Mouse (Mus musculus) thymus, adult 18-20 months (tissue): Measurements from ENCODE around the gene Exoc4.

Experiments
- DNase-seq, 2 experiments: peaks; one replicate each; pipeline ENCODE4 v3.0.0; 2022; ENCODE audit warnings: mixed read lengths in 2 of 2

Gene Exoc4

DNA sequence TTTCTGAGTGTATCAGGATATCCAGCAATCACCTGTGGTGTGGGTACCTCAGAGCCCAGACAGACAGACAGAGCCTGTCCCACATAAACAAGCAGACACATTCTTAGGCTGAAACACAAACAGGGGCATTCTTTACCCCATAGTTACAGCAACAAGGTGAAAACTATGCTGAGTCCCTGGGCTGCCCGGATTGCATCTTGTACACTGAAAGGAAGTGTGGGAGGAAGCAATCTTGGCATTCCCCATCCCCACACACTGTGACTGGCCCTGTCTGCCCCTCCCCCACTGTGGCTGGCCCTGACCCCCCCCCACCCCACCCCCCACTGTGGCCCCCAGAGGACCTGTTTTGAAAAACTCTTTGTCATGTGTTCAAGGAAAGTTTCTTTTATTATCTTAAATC, 623.3 kb downstream of the Exoc4 start:
- no peak for DNase-seq

DNA sequence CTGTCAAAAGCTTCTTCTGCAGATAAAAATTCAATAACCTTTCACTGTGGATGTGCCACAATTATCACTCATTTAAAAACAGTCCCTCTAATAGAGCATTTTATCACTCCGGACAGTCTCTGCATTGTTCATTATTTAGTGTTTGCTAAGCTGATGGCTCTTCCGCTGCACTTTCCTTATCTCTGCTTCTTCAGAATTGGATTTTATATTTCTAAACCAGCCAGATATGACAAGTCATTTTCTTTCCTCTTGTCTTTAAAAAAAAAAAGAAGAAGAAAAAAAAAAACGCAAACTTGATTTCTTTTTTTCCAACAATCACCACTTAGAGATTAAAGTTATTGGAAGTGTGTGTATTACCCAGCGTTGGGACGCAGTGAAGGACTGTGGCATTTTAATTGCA, 624.1 kb downstream of the Exoc4 start:
- no peak for DNase-seq

DNA sequence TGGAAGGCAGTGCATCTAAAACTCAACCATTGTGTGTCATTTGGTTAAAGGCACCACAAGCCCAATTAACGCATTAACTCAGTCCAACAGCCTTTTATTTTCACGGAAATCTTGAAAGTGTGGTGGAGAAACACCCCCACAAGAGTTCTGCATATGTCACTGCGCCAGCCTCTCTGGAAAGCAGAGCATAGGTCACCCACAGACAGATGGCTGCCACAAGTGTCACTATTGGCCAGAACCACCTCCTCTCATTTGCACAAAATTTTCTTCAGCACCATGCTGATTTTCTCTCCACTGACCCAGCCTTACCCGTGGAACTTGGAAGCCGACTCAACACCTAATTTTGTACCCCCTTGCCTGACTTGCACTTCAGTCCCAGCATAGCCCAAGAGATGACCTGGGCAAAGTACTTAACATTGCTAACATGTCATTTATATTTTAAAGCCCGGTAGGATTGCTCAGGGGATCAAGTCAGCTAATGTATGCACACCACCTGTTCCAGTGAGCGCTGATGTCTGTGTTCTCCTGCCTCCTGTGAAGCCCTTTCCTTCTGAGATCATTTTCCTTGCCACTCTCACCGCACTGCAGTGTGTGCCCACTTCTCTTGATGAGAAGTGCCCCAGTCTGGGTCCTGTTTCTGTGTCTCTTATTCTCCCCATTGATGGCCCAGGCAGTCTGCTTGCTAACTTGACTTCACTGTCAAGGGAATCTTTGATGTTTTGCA, 625.6 kb downstream of the Exoc4 start:
- no peak for DNase-seq

DNA sequence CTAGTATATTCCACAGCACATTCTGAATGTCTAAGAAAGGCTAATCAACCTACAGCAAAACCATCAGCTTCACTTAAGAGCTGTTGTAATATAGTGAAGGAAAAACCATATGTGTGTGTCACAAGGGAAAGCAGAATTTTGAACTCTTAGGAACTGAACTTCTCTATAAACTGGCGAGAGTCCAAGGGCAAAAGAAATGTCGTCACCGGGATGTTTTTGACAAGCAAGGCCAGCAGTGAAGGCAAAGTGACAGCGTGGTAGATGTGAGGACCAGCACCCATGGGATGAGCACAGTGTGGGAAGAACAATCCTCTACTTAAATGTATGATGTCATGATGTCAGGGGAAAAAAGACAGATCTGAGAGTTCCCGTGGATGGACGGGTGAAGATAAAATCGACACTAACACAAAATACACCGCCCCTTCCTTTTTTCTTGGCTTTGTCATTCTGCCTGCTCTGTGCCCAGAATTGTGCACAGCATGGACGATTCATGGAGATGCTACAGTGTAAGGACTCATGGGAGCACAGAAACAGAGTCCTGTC, 635.3 kb downstream of the Exoc4 start:
- DNase-seq = no peak

DNA sequence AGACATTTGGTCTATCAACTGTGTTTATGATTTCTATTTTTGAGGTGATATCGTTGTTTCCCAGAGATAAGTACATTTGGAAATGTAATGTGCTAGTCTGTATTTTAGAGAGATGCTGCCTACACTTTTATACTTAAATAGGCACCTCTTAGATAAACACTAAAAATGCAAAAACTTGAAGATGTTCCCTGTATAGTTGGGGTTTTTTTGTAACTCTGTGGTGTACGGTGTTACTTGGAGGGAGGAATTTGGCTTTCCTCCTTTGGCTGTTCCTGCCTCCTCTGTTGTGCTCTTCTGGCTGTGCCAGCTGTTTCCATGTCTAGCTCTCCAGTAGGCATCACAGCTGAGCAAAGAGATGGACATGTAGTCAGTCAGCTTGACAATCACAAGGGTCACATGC, 638.1 kb downstream of the Exoc4 start:
- DNase-seq = no peak

DNA sequence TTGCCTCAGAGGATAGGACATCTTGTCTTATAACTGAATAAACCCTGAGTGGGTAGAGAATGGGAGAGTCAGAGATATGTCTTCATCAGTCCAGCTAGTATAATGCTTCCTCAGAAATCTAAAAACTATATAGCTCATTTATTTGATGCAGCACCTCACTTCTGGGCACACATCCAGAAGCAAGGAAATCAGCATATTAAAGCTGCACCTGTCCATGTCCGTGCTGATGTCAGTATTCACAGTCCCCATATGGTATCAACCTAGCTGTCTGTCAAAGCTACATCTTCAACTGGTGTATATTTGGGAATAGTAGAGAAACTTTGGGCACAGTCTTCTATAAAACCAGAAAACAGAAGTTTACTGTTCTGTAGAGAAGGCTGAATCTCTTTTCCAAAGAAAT, 642.0 kb downstream of the Exoc4 start:
- DNase-seq = no peak

DNA sequence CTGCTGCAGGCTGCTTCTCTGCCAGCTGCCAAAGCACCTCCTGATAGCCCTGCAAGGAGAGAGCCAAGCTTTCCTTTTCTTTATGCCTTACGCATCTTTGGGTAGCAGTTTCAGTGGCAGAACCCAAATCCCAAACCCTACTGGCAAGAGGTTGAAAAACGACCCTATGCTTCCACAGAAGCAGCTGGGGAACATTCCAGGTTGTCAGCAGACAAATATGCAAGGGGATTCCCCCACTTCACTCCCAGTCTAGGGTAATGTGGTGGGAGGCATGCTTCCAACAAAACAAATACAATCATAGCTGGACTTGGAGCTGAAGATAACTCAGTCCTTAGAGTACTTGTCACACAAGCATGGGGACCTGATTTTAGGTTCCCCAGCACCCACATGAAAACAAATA, 643.3 kb downstream of the Exoc4 start:
- no peak for DNase-seq

DNA sequence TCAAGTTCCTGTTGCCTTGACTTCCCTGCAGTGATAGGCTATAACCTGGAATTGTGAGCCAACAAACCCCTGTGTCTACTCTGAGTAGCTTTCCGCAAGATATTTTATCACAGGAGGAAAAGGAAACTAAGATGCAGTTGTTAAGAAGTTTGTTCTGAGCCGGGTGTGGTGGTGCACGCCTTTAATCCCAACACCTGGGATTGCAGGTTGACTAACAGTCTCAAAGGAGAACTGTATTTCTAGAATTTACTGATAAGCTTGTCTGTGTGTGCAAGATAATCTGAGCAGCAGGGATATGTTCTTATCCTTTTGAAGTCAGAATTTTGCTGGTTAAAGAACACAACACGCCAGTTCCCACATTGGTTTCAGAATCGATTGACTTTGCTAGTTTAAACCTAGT, 651.1 kb downstream of the Exoc4 start:
- no peak for DNase-seq

DNA sequence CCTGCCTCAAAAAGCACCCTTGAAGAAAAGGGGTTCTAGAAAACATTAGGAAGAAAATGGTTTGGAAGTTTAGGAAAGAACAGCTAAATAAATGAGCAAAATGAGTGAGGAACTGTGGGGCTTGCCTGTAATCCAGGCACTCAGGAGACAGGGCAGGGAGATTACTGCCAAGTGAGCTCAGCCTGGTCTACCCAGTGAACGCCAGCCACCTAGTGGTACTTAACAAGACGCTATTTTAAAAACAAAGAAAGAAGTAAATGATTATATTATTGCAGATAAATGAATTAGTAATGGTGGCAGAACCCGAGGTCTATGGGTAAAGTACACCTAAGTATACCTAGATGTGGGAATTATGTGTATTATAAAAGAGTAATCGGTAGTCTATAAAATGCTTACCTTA, 651.7 kb downstream of the Exoc4 start:
- no peak for DNase-seq

DNA sequence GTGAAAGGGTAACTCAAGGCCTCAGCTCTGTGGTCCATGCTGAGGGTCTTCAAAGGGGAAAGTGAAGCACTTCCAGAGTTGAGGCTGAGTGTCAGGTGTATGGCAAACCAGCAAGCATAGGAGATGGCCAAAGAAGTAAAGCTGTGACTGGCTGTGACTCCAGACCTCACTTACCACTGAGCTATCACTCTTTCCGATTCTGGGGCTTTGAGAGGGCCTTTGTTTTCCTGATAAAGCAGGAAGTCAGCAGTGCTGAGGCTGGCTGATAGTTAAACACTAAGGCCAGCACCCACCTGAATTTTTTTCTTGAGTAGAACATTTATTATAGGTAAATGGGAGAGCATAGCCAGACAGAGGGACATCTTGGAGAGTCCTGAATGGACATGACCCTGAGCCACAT, 656.2 kb downstream of the Exoc4 start:
- DNase-seq = no peak

DNA sequence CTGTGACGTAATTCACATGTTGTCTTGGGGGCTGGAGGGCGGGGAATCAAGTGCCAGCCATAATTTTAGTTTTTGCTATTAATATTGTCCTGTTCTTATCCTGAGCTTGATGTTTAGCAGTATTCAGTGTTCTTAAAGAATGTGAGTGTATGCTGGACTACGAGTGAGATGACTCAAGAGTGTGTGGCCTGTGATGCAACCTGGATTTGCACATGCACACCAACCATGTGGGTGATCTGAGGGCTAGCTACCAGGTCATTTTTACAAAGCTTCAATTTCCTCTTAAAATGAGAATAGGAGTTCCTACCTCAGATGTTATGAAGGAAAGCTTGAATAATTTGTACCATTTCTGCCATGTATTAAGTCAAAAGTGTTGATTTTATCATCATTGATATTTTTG, 661.8 kb downstream of the Exoc4 start:
- DNase-seq = no peak

DNA sequence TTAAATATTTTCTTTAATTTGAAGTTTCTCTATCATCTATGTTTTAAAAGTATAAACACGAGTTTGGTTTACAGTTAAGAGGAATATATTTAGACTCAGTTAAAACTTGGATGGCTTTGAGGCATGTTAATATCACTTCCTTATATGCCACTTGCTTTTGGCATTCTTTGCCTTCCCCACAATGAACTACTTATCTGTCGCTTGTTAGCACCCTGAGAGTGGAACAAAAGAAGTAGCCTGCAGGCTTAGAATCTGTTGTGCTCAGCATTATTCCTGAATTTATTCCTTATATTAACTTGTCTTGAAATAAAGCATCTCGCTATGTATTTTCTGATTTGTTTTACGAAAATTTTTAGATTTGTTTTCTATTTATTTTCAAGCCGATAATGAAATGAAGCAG, 664.2 kb downstream of the Exoc4 start:
- no peak for DNase-seq

DNA sequence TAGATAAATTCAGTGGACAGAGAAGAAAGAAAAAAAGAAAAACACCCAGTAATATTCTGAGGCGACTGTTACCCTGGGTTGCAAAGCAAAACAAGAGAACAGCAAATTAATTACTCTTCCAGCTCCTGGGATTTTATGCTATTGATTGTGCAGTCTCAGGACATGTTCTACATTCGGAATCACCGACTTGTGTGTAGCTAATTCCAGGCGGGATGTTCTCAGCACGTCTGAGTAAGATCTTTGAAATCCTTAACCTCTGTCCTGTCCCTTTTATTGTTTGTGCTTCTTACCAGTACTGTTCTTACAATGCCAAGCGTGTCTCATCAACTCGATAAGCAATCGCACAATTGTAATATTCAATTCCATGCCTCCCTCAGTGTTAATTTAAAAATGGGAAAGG, 664.6 kb downstream of the Exoc4 start:
- no peak for DNase-seq

DNA sequence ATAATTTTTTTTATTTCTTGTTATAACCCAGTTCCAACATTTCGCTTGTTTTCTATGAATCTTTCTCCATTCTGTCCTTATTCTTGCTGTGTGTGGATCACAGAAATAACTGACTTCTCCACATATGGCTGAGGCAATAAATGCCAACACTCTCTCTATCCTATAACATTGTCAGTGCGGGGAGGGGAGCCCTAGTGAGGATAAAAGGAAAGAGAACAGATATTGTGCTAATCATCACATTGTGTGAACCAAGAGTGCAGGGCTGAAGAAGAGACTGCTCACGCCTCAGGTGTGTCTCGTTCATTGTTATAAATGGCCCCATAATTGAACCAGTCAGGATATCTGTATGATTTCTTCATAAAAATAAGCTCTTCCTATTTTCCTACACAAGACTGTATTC, 665.1 kb downstream of the Exoc4 start:
- DNase-seq = no peak

DNA sequence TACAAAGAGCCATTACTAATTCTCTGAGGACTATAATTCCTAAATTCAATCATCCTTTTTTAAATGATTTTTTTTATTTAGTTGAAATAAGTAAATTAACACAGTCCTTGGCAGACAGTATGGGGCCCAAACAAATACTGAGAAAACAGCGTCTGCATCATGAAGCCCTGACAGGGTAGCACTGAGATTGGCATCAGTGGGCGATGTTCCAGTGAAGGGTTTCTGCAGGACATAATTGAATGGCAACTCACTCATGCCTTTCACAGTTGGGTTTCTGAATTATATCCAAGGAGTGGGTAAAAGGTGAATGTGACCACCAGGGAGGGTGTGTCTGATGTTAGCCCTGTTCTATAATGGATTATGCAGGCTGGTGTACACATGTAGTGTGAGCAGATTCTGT, 674.7 kb downstream of the Exoc4 start:
- DNase-seq = no peak

DNA sequence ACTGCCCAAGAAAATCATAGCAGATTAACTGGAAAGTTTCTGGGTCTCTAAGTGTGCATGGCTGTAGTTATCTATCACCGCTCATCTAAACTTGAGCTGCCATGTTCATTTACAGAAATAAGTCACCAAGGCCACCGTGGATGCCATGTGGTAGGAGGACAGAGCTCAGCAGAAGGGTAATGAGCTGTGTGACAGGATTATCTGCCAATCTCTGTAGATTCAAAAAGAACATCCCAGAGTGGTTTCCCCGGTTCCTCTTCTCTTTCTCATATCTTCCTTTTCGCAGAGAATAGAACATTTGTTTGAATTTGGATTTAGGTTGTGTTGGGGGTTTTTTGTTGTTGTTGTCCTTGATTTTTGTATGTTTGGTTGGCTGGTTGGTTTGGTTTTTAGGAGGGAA, 676.0 kb downstream of the Exoc4 start:
- no peak for DNase-seq

DNA sequence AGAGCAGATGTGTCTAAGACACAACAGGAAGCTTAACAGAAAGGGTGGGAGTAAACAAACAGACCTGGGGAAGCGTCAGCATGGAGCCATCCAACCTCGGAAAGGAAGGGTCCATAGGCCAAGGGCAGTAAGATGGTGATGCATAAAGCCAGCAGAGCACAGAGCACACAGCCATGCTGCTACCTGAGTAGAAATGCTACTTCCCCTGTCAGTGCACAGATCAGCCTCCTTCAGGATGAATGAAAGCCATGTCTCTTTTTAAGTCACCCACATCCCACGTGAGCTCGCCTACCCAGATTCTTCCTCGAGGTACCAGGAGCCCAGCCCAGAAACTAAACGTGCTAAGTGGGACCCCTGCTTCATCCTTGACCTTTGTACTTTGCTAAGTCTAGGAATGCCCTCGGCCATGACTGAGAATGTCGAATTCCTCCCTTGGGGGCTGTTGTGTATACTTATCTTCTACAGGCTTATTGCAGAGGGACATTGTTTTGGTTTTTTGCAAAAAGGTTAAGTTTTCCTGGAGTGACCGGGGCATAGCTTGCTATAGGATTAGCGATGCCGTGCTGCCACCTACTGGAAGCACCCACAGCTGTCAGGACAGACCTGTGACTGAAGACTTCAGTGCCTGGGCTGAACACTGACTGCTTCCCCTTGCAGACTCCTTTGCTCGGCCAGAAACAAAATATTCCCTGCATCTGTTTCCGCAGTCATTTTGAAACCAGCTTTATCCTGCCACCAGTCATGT, 680.6 kb downstream of the Exoc4 start:
- peak; percentile 55 to 61 for DNase-seq

DNA sequence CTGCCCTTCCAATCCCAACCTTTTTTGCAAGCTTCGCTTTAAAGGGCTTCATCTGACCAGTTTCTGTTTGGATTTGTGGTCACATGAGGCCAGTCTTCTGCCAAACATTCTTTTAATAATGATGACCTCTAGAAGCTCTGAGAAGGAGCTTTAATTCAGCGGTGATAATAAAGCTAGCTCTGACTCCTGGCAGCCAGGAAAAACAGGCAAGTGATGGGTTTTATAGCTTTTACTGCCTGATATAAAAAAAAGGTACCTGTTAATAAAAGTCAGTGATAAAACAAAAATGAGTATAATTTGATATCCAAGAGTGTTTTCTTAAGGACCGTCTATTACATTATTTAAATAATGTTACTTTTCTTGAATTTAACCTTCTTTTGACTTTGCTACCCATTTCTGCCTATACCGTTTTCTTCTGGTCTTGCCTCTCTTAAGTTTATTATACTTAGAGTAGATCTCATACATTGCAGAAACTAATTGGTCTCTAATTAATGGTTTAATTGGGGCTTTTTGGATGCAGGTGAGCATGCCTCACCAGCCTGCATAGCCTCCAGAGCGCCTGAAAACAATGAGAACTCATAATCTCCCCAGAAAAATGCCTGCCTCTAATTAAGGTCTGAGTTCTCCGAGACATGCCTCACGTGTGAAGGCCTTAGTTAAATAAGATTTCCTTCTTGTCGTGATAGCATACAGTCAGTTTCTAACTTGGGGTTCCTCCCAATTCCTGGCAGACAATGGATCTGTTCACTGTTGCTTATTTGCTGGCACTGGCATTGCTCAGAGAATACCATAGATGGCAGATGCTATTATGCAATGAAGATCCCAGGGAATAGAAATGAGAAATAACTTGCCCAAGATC, 681.4 kb downstream of the Exoc4 start:
- DNase-seq = no peak

DNA sequence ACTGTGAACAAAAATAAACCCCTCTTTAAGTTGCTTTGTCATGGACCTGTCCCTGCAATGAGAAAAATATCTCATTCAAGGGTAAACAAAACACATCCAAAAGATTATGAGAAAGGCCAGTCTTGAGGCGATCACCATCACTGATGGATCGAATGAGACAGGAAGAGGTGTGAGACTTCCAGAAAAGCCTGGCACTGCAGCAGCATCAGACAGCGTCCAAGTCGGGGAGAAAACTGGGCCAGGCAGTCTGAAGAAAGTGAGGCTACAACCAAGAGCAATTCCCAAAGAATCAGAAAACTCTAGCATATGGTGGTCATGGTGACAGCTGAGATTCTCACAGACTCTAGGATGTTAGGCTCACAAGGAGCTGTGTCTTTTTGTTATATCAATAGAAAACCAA, 689.0 kb downstream of the Exoc4 start:
- no peak for DNase-seq

DNA sequence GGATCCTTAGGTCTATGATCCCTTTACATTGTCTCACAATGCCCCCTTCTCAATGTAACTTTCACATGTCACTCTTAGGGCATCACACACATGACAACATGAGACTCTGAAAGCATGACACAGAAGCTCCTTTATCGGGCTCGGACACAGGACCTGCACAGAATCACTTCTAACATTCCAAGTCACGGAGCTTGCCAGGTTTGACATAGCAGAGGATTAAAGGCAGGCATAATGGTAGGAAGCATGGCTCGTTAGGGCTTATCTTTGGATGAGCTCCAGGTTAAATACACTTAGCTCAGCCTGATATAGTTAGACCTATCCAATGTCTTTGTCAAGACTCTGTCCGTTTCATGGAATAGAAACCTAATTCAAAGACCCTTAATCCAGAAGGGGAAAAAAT, 690.3 kb downstream of the Exoc4 start:
- no peak for DNase-seq

DNA sequence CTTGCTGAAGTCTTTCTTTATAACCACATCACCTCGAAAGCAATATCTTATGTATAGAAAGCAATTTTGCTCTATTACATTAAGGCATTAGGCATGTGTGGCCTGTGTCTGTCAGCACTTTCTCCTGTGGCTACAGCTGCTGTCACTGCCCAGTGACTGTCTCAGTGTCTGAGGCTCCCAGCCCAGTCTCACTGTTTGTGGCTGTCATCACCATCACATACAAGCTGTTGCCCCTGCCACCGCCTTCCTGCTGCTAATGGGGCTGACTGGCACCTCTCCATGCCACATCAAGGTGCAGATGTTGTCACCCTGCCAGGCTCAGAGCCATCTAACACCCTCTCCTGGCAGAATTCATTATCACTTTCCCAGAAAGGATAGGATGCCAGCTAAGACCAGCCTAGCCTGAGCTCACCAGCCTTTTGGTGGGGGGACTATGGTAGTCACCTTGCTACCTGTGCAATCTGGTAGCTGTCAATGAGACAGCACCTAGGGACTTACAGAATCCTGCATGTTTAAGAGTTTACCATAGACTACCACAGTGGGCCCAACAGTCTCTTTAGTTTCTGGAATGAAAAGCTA, 698.1 kb downstream of the Exoc4 start:
- peak; percentile 8 to 22 for DNase-seq

DNA sequence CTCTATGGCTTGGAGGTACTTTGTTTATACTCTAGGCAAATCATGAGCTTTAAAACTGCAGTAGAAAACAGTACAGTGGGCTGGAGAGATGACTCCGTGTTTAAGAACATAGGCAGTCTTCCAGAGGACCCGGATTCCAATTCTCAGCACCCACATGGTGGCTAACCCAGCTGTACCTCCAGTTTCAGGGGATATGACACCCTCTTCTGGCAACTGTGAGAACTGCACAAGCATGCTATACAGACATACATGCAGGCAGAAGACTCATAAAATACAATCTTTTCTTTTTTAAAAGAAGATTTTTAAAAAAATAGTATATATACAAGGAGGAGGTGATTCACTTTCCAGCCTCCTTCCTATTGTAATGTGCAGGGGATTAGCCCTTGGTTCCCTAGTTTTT, 701.2 kb downstream of the Exoc4 start:
- no peak for DNase-seq

DNA sequence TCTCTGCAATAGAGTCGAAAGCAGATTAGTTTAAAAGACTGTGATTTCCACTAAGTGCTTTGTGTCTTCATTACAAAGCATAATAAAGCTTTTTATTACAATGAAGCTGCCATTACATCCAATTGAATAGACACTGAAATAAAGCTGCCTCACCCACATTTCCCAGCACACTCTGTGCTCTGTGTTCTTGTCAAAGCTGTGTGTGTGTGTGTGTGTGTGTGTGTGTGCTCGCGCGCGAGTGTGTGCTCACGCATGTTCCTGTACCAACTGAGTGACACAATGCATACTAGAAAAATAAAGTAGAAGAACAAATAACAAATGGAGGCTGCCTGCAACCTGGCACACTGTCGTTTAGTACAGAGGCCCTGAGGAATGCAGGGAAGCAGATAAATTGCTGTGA, 706.6 kb downstream of the Exoc4 start:
- DNase-seq = no peak
